Comparison of ENCODE assay signal across 8 mouse cellular contexts in the genomic region with DNA sequence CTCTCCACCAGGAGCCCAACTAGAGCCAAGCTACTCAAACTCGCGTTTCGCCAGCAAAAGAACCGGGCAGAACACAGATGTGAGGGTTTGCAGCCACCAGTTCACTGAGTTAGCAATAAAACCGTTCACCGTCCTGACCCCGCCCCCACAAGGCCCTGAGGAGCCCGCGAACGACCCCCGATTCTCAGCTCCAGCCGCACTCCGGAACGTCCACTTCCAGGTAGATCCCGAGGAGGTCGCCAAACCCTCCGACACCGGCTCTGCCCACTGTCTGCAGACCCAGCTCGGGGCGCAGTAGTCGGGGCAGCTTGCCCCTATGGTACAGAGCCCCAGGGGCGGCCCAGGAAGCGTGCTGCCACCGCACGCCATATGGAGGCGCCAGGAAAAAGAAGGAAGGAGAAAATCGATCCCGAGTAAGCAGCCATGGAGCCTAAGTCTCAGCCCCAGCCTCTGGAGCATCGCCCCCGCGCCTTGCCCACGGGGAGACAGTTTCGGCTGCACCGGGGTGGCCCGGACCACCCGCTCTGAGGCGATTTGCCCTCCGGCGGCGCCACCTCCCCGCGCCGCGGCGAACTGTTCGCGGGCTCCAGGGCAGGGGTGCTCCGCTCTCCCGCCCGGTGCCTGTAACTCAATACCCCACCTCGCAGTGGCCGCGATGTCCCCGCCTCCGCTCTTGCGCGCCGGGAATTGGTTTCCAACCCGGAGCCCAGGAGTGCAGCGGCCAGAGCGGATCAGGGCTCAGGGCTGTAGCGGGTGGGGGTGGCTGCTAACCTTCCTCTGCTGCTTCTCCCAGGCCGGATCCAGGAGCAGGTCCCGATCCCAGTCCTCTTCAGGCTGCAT. TPM values are rescaled to one million over a fixed set of nuclear protein-coding genes. Genes with fewer than 3 reads are reported as not detected.
DNase-seq lines count a peak whose midpoint lies in the region; ATAC-seq and TF ChIP-seq lines count a peak whose summit lies in the region.

No protein-coding gene starts in this region.

- TF ChIP-seq CTCF in left cerebral cortex, adult 2 months (IDR thresholded peaks at IDR 0.05) = peak; percentile 33

- H3K79me2 ChIP-seq in macrophage (ENCODE audit: inconsistent target) = peaks cover 54% of the 10 kb centered on the region

- peak overlapping the region; percentile 82 for H3K4me3 ChIP-seq in hindbrain, embryonic 13.5 days
- peak overlapping the region; percentile 84 for H3K4me3 ChIP-seq in left cerebral cortex, adult 2 months
- H3K4me3 ChIP-seq in macrophage (ENCODE audit: inconsistent target) = peak overlapping the region; percentile 67

- ATAC-seq in hindbrain, embryonic 13.5 days (ENCODE audit: low FRiP score) = peak; percentile 72

- peak; percentile 68 for DNase-seq in T-cell, adult 2 months (ENCODE audit: low spot score)
- peak; percentile 54 for DNase-seq in cerebellum, adult 9-10 months
- DNase-seq in frontal cortex, postnatal 25 days (ENCODE audit: low spot score in 2 of 2) = peak; percentile 33 to 46
- peak; percentile 60 for DNase-seq in left cerebral cortex, adult 2 months (ENCODE audit: extremely low spot score in 1 of 2, low spot score in 2 of 2)
- peak; percentile 52 to 63 for DNase-seq in right cerebral cortex, adult 2 months (ENCODE audit: low spot score in 2 of 2)
- peak; percentile 74 for DNase-seq in urinary bladder, postnatal 4 days (ENCODE audit: low spot score in 2 of 2)

- no peaks in the 10 kb centered on the region for H3K9me3 ChIP-seq in hindbrain, embryonic 13.5 days

- H3K27ac ChIP-seq in hindbrain, embryonic 13.5 days = peak overlapping the region; percentile 90
- H3K27ac ChIP-seq in left cerebral cortex, adult 2 months = peak overlapping the region; percentile 87
- H3K27ac ChIP-seq in macrophage = 0 out of 2 replicates have a peak overlapping the region, but pooled peaks have one; percentile 2

- peak overlapping the region; percentile 89 for H3K4me2 ChIP-seq in hindbrain, embryonic 13.5 days

- intact Hi-C loops in left cerebral cortex, adult 2 months (cut with DNase I) = loop anchor here (2.0 to 5.0 kb wide), 5 partner anchors 61 to 128 kb away; no protein-coding TSS in a partner anchor

- H3K4me1 ChIP-seq in hindbrain, embryonic 13.5 days (replicated peaks) = peaks cover 22% of the 10 kb centered on the region

- no peaks in the 10 kb centered on the region for H3K36me3 ChIP-seq in hindbrain, embryonic 13.5 days
- H3K36me3 ChIP-seq in macrophage (ENCODE audit: inconsistent target) = no peaks in the 10 kb centered on the region

- under 1% methylated on average over 63 of the region's 64 CpGs for WGBS in hindbrain, embryonic 13.5 days
- under 1% methylated on average over 54 of the region's 64 CpGs for WGBS in macrophage (ENCODE audit: missing documents)

- H3K9ac ChIP-seq in hindbrain, embryonic 13.5 days = peak overlapping the region; percentile 88

- H3K27me3 ChIP-seq in hindbrain, embryonic 13.5 days = 0 out of 2 replicates have a peak, but pooled peaks cover 13% of the 10 kb centered on the region

RNA-seq across cellular contexts. Expression of a gene that starts 0.7 kb away (rescaled TPM):
- 7.0 TPM in 2 replicates for polyA plus RNA-seq in hindbrain, embryonic 13.5 days (2015; fragmentation: Nextera tagmentation; extraction: Ambion mirVana)
- 100 to 1,000 TPM; 125 to 130 TPM for total RNA-seq in left cerebral cortex, adult 2 months (2021)
- 1,000 to 10,000 TPM in 1 of 26 experiments, 100 to 1,000 TPM in 11, 10 to 100 TPM in 14; 22.3 to 1,096 (median 94.6) TPM for total RNA-seq in macrophage (2018; cell fraction: chromatin; rRNA removed)
- 100 to 1,000 TPM in 1 of 26 experiments, 10 to 100 TPM in 25; 18.8 to 112 (median 44.6) TPM for total RNA-seq in macrophage (2018; cell fraction: cytosol; rRNA removed)
- 100 to 1,000 TPM in 7 of 26 experiments, 10 to 100 TPM in 19; 21.6 to 533 (median 65.7) TPM for total RNA-seq in macrophage (2018; cell fraction: nucleus; rRNA removed)
- 51.0 to 105 TPM (median 88.5 TPM) in 3 replicates for polyA plus RNA-seq in macrophage (2018)

Comparison
In these comparisons a context has a peak if more than half of its experiments do, and no peak if none do; other contexts are left out.
1. Peak in every context shown above with its lines: DNase-seq, ATAC-seq, H3K4me3 ChIP-seq and H3K27ac ChIP-seq.
2. H3K27ac ChIP-seq: peak in every context shown above with its lines; median percentile 90 in hindbrain, embryonic 13.5 days; 87 in left cerebral cortex, adult 2 months; 2 in macrophage.